Mouse (Mus musculus): ENCODE data around the gene Tiam1. TPM values are rescaled to one million over a fixed set of nuclear protein-coding genes. Genes with fewer than 3 reads are reported as not detected.

Gene Tiam1
- polyA plus RNA-seq (2012; rRNA removed), result 1.3 and 1.8 TPM in 2 replicates

GRCm38 (mm10) chr16:90143760-90144516 is at the start of gene Tiam1:
Tiam1 (minus strand) TSS chr16:90143769.
- H3K27ac ChIP-seq (ENCODE audit: insufficient read depth, low read depth, low read length), result no peak within 1 kb of the TSS
- H3K36me3 ChIP-seq (ENCODE audit: control insufficient read depth, insufficient read depth, low read length), result no peaks in the 10 kb centered on the region
- H3K27me3 ChIP-seq (ENCODE audit: control insufficient read depth, insufficient read depth, low read length), result no peaks in the 10 kb centered on the region
- peaks cover 3% of the 10 kb centered on the region; the same call in 1 of the 2 replicates for H3K4me1 ChIP-seq (ENCODE audit: control insufficient read depth, insufficient read depth, insufficient read length, low read length)
- TF ChIP-seq POLR2A (IDR thresholded peaks at IDR 0.05; ENCODE audit: low read depth, low read length), result peak; percentile 69; the same call in 1 of the 2 replicates
- TF ChIP-seq CTCF (IDR thresholded peaks at IDR 0.05; ENCODE audit: extremely low read depth, insufficient read length, insufficient replicate concordance, low read depth, low read length), result no peak
- H3K4me3 ChIP-seq (ENCODE audit: low read depth, low read length), result peak within 1 kb of the TSS; percentile 82
- WGBS, result under 1% methylated on average over 64 of the region's 64 CpGs

DNA sequence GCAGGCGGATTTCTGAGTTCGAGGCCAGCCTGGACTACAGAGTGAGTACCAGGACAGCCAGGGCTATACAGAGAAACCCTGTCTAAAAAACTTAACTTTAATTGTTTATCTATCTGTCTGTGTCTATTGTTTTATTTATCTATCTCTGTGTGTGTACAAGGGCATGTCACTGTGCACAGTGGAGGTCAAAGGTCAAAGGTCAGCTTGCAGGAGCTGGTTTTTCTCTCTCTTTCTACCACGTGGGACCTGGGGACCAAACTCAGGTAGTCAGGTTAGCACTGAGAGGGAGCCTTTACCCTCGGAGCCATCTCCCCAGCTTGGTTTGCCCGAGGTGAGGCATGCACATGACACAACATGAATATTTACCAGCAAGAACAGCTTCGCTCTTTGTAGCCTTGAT is 47.7 kb upstream of the Tiam1 start:
- Histone ChIP-seq H3K4me3 (ENCODE audit: low read depth, low read length) (no peak overlapping the region), H3K4me1 (ENCODE audit: control insufficient read depth, insufficient read depth, insufficient read length, low read length) (peaks cover 5% of the 10 kb centered on the region), H3K27ac (ENCODE audit: insufficient read depth, low read depth, low read length) (no peak overlapping the region), H3K27me3 (ENCODE audit: control insufficient read depth, insufficient read depth, low read length) (no peaks in the 10 kb centered on the region), H3K36me3 (ENCODE audit: control insufficient read depth, insufficient read depth, low read length) (no peaks in the 10 kb centered on the region)
- TF ChIP-seq CTCF (IDR thresholded peaks at IDR 0.05; ENCODE audit: extremely low read depth, insufficient read length, insufficient replicate concordance, low read depth, low read length) (no peak), POLR2A (IDR thresholded peaks at IDR 0.05; ENCODE audit: low read depth, low read length) (no peak)
- 67% methylated on average over 6 of the region's 6 CpGs for WGBS

DNA sequence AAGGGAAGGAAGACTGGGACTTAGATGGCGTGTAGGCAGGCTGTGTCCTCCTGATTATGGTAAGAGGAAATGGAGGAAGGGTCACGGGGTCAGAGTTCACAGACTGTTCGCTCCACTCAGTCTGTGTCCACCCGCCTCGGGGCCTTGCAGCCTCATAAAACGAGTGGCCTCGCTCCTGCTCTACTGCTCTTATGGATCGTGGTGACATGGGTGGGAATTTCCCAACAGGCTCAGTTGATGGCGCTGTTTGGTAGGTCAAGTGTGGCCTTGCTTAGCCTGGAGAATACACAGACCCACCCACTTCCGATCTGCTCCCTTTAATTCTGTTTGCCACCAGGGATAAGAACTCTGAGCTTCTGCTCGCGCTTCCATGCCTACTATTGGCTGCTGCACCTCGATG is 43.9 kb upstream of the Tiam1 start:
- no peak for TF ChIP-seq POLR2A (IDR thresholded peaks at IDR 0.05; ENCODE audit: low read depth, low read length)
- peak; percentile 59; the same call in 1 of the 2 replicates for TF ChIP-seq CTCF (IDR thresholded peaks at IDR 0.05; ENCODE audit: extremely low read depth, insufficient read length, insufficient replicate concordance, low read depth, low read length)
- Histone ChIP-seq H3K4me3 (ENCODE audit: low read depth, low read length) (no peak overlapping the region), H3K27me3 (ENCODE audit: control insufficient read depth, insufficient read depth, low read length) (no peaks in the 10 kb centered on the region), H3K4me1 (ENCODE audit: control insufficient read depth, insufficient read depth, insufficient read length, low read length) (peaks cover 12% of the 10 kb centered on the region), H3K36me3 (ENCODE audit: control insufficient read depth, insufficient read depth, low read length) (no peaks in the 10 kb centered on the region), H3K27ac (ENCODE audit: insufficient read depth, low read depth, low read length) (no peak overlapping the region)
- 5% methylated on average over 13 of the region's 13 CpGs for WGBS

DNA sequence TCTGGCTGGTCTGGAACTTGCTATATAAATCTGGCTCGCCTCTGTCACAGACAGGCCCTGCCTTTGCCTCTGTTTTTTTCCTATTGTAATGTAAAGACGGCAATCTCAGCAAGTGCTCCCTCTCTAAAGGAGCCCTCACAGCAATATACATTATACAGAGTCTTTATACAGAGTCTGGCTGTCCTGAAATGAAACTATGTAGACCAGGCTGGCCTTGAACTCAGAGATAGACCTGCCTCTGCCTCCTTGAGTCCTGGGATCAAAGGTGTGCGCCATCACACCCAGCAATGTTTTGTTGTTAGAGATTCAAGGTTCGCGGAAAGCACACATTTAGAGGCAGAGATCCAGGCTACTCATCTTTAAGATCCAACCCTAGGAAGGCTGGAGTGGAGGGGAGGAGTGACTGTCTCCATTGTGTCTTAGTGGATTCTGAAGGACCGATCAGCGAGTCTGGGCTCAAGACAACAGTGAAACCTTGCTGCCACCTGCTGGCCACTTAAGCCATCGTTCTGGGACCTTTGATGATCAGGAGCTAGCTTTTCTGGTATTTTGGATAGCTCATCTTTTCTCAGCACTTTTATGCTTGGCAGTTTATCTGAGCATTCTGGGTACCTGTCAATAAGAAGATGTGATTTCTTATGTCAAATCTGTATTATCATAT is 42.5 kb upstream of the Tiam1 start:
- H3K36me3 ChIP-seq (ENCODE audit: control insufficient read depth, insufficient read depth, low read length), result no peaks in the 10 kb centered on the region
- WGBS, result 52% methylated on average over 8 of the region's 8 CpGs
- H3K27ac ChIP-seq (ENCODE audit: insufficient read depth, low read depth, low read length), result no peak overlapping the region
- TF ChIP-seq CTCF (IDR thresholded peaks at IDR 0.05; ENCODE audit: extremely low read depth, insufficient read length, insufficient replicate concordance, low read depth, low read length), result peak; percentile 84; the same call in 1 of the 2 replicates
- no peak for TF ChIP-seq POLR2A (IDR thresholded peaks at IDR 0.05; ENCODE audit: low read depth, low read length)
- no peak overlapping the region for H3K4me3 ChIP-seq (ENCODE audit: low read depth, low read length)
- no peaks in the 10 kb centered on the region for H3K27me3 ChIP-seq (ENCODE audit: control insufficient read depth, insufficient read depth, low read length)
- H3K4me1 ChIP-seq (ENCODE audit: control insufficient read depth, insufficient read depth, insufficient read length, low read length), result peaks cover 14% of the 10 kb centered on the region

DNA sequence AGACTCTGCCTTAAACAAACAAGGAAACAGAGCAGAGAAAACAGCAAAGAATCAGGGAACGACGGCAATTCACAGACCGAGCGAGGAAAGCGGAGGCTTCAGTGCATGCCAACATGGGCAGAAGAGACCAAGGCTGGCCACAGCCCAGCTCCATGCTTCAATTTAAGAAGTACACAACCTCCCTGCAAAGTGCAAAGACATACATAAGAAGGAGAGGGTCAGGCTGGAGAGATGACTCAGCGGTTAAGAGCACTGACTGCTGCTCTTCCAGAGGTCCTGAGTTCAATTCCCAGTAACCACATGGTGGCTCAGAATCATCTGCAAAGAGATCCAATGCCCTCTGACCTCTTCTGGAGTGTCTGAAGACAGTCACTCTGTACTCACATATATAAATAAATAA is 40.6 kb upstream of the Tiam1 start:
- WGBS, result 41% methylated on average over 6 of the region's 6 CpGs
- peaks cover 19% of the 10 kb centered on the region for H3K4me1 ChIP-seq (ENCODE audit: control insufficient read depth, insufficient read depth, insufficient read length, low read length)
- TF ChIP-seq POLR2A (IDR thresholded peaks at IDR 0.05; ENCODE audit: low read depth, low read length), result no peak
- TF ChIP-seq CTCF (IDR thresholded peaks at IDR 0.05; ENCODE audit: extremely low read depth, insufficient read length, insufficient replicate concordance, low read depth, low read length), result no peak
- H3K36me3 ChIP-seq (ENCODE audit: control insufficient read depth, insufficient read depth, low read length), result no peaks in the 10 kb centered on the region
- no peaks in the 10 kb centered on the region for H3K27me3 ChIP-seq (ENCODE audit: control insufficient read depth, insufficient read depth, low read length)
- H3K27ac ChIP-seq (ENCODE audit: insufficient read depth, low read depth, low read length), result peak overlapping the region; percentile 48; the same call in 1 of the 2 replicates
- no peak overlapping the region for H3K4me3 ChIP-seq (ENCODE audit: low read depth, low read length)

DNA sequence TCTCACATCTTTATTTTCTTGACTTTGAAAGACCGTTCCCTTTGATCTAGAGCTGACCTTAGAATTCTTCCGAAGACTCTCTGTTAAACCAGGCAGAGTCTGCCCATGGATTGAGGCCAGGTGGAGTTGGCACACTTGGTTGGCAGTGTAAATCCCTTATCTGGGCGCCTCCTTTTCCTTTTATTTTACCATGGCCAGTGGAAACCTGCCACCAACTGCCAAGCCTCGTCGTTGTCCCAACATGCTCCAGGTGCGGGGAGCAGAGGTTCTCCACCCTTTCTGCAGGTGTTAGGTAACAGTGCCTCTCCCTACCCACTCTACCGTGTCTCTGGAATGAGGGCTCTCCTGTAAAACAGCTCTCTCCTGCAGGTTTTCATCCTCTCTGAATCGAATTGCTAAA is 38.1 kb upstream of the Tiam1 start:
- Histone ChIP-seq H3K4me3 (ENCODE audit: low read depth, low read length) (no peak overlapping the region), H3K4me1 (ENCODE audit: control insufficient read depth, insufficient read depth, insufficient read length, low read length) (peaks cover 19% of the 10 kb centered on the region), H3K36me3 (ENCODE audit: control insufficient read depth, insufficient read depth, low read length) (no peaks in the 10 kb centered on the region), H3K27me3 (ENCODE audit: control insufficient read depth, insufficient read depth, low read length) (no peaks in the 10 kb centered on the region), H3K27ac (ENCODE audit: insufficient read depth, low read depth, low read length) (0 out of 2 replicates have a peak overlapping the region, but pooled peaks have one; percentile 66)
- WGBS, result 34% methylated on average over 8 of the region's 8 CpGs
- TF ChIP-seq CTCF (IDR thresholded peaks at IDR 0.05; ENCODE audit: extremely low read depth, insufficient read length, insufficient replicate concordance, low read depth, low read length), result no peak
- no peak for TF ChIP-seq POLR2A (IDR thresholded peaks at IDR 0.05; ENCODE audit: low read depth, low read length)

GRCm38 (mm10) chr16:90180975-90181374 is 37.4 kb upstream of the Tiam1 start:
- H3K4me3 ChIP-seq (ENCODE audit: low read depth, low read length), result no peak overlapping the region
- H3K27me3 ChIP-seq (ENCODE audit: control insufficient read depth, insufficient read depth, low read length), result no peaks in the 10 kb centered on the region
- no peaks in the 10 kb centered on the region for H3K36me3 ChIP-seq (ENCODE audit: control insufficient read depth, insufficient read depth, low read length)
- peak overlapping the region; percentile 66 for H3K27ac ChIP-seq (ENCODE audit: insufficient read depth, low read depth, low read length)
- no peak for TF ChIP-seq CTCF (IDR thresholded peaks at IDR 0.05; ENCODE audit: extremely low read depth, insufficient read length, insufficient replicate concordance, low read depth, low read length)
- no peak for TF ChIP-seq POLR2A (IDR thresholded peaks at IDR 0.05; ENCODE audit: low read depth, low read length)
- 45% methylated on average over 6 of the region's 6 CpGs for WGBS
- H3K4me1 ChIP-seq (ENCODE audit: control insufficient read depth, insufficient read depth, insufficient read length, low read length), result peaks cover 19% of the 10 kb centered on the region

All from small intestine, adult 2 months (tissue).